ENCODE assay signal across 8 mouse cellular contexts in the genomic region with DNA sequence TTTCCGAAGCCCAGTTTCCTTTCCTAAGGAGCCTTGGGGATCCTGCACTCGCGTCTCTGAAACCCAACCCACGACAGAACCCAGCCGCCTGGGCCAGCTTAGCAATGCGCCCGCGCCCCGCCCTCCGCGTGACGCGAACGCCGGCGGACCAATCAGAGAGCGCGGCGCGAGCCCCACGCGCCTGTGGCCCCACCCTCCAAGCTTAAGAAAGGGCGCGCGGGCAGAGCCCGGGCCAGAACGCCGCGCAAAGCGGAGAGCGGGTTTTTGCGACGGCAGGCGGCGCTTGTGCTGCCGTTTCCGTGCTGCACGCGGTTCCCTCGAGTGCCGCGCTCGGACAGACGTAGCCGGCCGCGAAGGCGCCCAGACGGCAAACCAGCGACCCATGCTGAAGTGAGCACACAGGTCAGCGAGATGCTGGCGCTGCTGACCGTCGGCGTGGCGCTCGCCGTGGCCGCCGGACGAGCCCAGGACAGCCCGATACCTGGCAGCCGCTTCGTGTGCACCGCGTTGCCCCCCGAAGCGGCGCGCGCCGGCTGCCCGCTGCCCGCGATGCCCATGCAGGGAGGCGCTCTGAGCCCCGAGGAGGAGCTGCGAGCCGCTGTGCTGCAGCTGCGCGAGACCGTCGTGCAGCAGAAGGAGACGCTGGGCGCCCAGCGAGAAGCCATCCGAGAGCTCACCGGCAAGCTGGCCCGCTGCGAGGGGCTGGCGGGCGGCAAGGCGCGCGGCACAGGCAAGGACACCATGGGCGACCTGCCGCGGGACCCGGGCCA. TPM values are rescaled to one million over a fixed set of nuclear protein-coding genes. Genes with fewer than 3 reads are reported as not detected.
A peak's percentile ranks its signal among the peaks of the same experiment; 100 is the strongest.
DNase-seq lines count a peak whose midpoint lies in the region; ATAC-seq and TF ChIP-seq lines count a peak whose summit lies in the region.

A gene (plus strand): TSS at position 250 of the 770 bp plus-strand sequence.

- peak; percentile 91 for DNase-seq in brain, adult 2 months (ENCODE audit: low read depth, low spot score)
- DNase-seq in heart, adult 2 months, result peak; percentile 60 to 66
- DNase-seq in kidney, adult 2 months, result peak; percentile 77
- peak; percentile 83 to 89 for DNase-seq in left cerebral cortex, postnatal 36 days (ENCODE audit: low spot score in 2 of 2)
- peak; percentile 88 for DNase-seq in midbrain, embryonic 10.5 days (ENCODE audit: low spot score)

- WGBS in embryonic facial prominence, embryonic 13.5 days, result under 1% methylated on average over 99 of the region's 99 CpGs
- WGBS in heart, adult 2 months, result 2% methylated on average over 99 of the region's 99 CpGs
- 1% methylated on average over 99 of the region's 99 CpGs for WGBS in kidney, adult 2 months
- under 1% methylated on average over 98 of the region's 99 CpGs for WGBS in midbrain, embryonic 10.5 days
- WGBS in small intestine, adult 2 months, result 3% methylated on average over 99 of the region's 99 CpGs

- no peaks in the 10 kb centered on the region for H3K79me2 ChIP-seq in heart, adult 2 months (replicated peaks; ENCODE audit: control insufficient read depth, insufficient read depth, low read length)

- no peak for TF ChIP-seq POLR2A in heart, adult 2 months (IDR thresholded peaks at IDR 0.05; ENCODE audit: insufficient read depth, low read depth, low read length)
- TF ChIP-seq POLR2A in kidney, adult 2 months (IDR thresholded peaks at IDR 0.05; ENCODE audit: low read depth, low read length), result no peak
- peak; percentile 47; the same call in 1 of the 2 replicates for TF ChIP-seq POLR2A in small intestine, adult 2 months (IDR thresholded peaks at IDR 0.05; ENCODE audit: low read depth, low read length)

- no peaks in the 10 kb centered on the region for H3K9me3 ChIP-seq in embryonic facial prominence, embryonic 13.5 days
- no peaks in the 10 kb centered on the region for H3K9me3 ChIP-seq in midbrain, embryonic 10.5 days (replicated peaks)

- intact Hi-C loops in heart, adult 2 months (cut with DNase I), result no loop called here
- intact Hi-C loops in left cerebral cortex, postnatal 36 days (cut with DNase I), result loop anchor here (2.0 to 5.0 kb wide), 4 partner anchors 76 to 181 kb away; no protein-coding TSS in a partner anchor

- peak; percentile 93 for ATAC-seq in embryonic facial prominence, embryonic 13.5 days (ENCODE audit: insufficient number of reproducible peaks, insufficient read depth, low FRiP score, low TSS enrichment, low read depth)
- ATAC-seq in erythroblast, adult 5-6 weeks (replicated peaks; ENCODE audit: low FRiP score, poor library complexity, severe bottlenecking), result no peak

- peak within 1 kb of the TSS; percentile 40 for H3K4me3 ChIP-seq in embryonic facial prominence, embryonic 13.5 days
- no peak within 1 kb of the TSS for H3K4me3 ChIP-seq in heart, adult 2 months
- no peak within 1 kb of the TSS for H3K4me3 ChIP-seq in kidney, adult 2 months (ENCODE audit: insufficient read depth, low read depth, low read length)
- H3K4me3 ChIP-seq in midbrain, embryonic 10.5 days, result peak within 1 kb of the TSS; percentile 50
- H3K4me3 ChIP-seq in small intestine, adult 2 months (ENCODE audit: low read depth, low read length), result peak within 1 kb of the TSS; percentile 42

- peaks cover 16% of the 10 kb centered on the region for H3K4me1 ChIP-seq in embryonic facial prominence, embryonic 13.5 days
- H3K4me1 ChIP-seq in heart, adult 2 months (ENCODE audit: control insufficient read depth, insufficient read depth, low read length), result no peaks in the 10 kb centered on the region
- no peaks in the 10 kb centered on the region for H3K4me1 ChIP-seq in kidney, adult 2 months (ENCODE audit: control insufficient read depth, insufficient read depth, low read length)
- peaks cover 45% of the 10 kb centered on the region for H3K4me1 ChIP-seq in midbrain, embryonic 10.5 days
- H3K4me1 ChIP-seq in small intestine, adult 2 months (ENCODE audit: control insufficient read depth, insufficient read depth, insufficient read length, low read length), result peaks cover 10% of the 10 kb centered on the region

- H3K27me3 ChIP-seq in embryonic facial prominence, embryonic 13.5 days, result peaks cover 79% of the 10 kb centered on the region
- H3K27me3 ChIP-seq in heart, adult 2 months (ENCODE audit: control insufficient read depth, insufficient read depth, low read length), result peaks cover 15% of the 10 kb centered on the region
- peaks cover 1% of the 10 kb centered on the region; the same call in 1 of the 2 replicates for H3K27me3 ChIP-seq in kidney, adult 2 months (replicated peaks; ENCODE audit: control insufficient read depth, insufficient read depth, low read length)
- H3K27me3 ChIP-seq in midbrain, embryonic 10.5 days (ENCODE audit: low read depth, poor library complexity, severe bottlenecking), result peaks cover 77% of the 10 kb centered on the region
- peaks cover 28% of the 10 kb centered on the region for H3K27me3 ChIP-seq in small intestine, adult 2 months (ENCODE audit: control insufficient read depth, insufficient read depth, low read length)

- TF ChIP-seq EP300 in heart, adult 2 months (IDR thresholded peaks at IDR 0.05; ENCODE audit: insufficient read depth, low read depth, low read length), result no peak

- peak within 1 kb of the TSS; percentile 65 for H3K4me2 ChIP-seq in embryonic facial prominence, embryonic 13.5 days

- no peak within 1 kb of the TSS for H3K27ac ChIP-seq in embryonic facial prominence, embryonic 13.5 days
- H3K27ac ChIP-seq in heart, adult 2 months, result no peak within 1 kb of the TSS
- H3K27ac ChIP-seq in kidney, adult 2 months (ENCODE audit: insufficient read depth, low read depth, low read length), result no peak within 1 kb of the TSS
- peak within 1 kb of the TSS; percentile 38 for H3K27ac ChIP-seq in midbrain, embryonic 10.5 days (replicated peaks)
- H3K27ac ChIP-seq in small intestine, adult 2 months (ENCODE audit: insufficient read depth, low read depth, low read length), result no peak within 1 kb of the TSS

- H3K9ac ChIP-seq in embryonic facial prominence, embryonic 13.5 days, result peak within 1 kb of the TSS; percentile 46; the same call in 1 of the 2 replicates
- H3K9ac ChIP-seq in heart, adult 2 months (ENCODE audit: low read depth, low read length), result no peak within 1 kb of the TSS

- TF ChIP-seq CTCF in heart, adult 2 months (IDR thresholded peaks at IDR 0.05), result 0 out of 2 replicates have a peak, but pooled peaks have one; percentile 25
- TF ChIP-seq CTCF in kidney, adult 2 months (conservative IDR thresholded peaks at IDR 0.05; ENCODE audit: insufficient read depth, insufficient read length, low read depth, low read length), result 0 out of 2 replicates have a peak, but pooled peaks have one; percentile 11
- TF ChIP-seq CTCF in small intestine, adult 2 months (IDR thresholded peaks at IDR 0.05; ENCODE audit: extremely low read depth, insufficient read length, insufficient replicate concordance, low read depth, low read length), result no peak

- H3K36me3 ChIP-seq in embryonic facial prominence, embryonic 13.5 days, result no peaks in the 10 kb centered on the region
- H3K36me3 ChIP-seq in heart, adult 2 months (ENCODE audit: control insufficient read depth, insufficient read depth, low read length), result no peaks in the 10 kb centered on the region
- no peaks in the 10 kb centered on the region for H3K36me3 ChIP-seq in kidney, adult 2 months (ENCODE audit: control insufficient read depth, insufficient read depth, low read length)
- no peaks in the 10 kb centered on the region for H3K36me3 ChIP-seq in midbrain, embryonic 10.5 days
- H3K36me3 ChIP-seq in small intestine, adult 2 months (ENCODE audit: control insufficient read depth, insufficient read depth, low read length), result no peaks in the 10 kb centered on the region

RNA-seq across cellular contexts. Expression of the gene that starts here (rescaled TPM):
- 0.96 and 0.98 TPM in 2 replicates for polyA plus RNA-seq in embryonic facial prominence, embryonic 13.5 days (2015; fragmentation: Nextera tagmentation; extraction: Ambion mirVana)
- under 1 TPM; 0.11 to 0.21 TPM for total RNA-seq in heart, adult 2 months (2021)
- polyA plus RNA-seq in heart, adult 2 months (2012; rRNA removed), result 0.09 and 0.35 TPM in 2 replicates
- 0.20 and 0.33 TPM in 2 replicates for polyA plus RNA-seq in kidney, adult 2 months (2012; rRNA removed)
- 100 to 1,000 TPM; 101 to 102 TPM for total RNA-seq in left cerebral cortex, postnatal 36 days (2021)
- 1.2 and 1.5 TPM in 2 replicates for polyA plus RNA-seq in midbrain, embryonic 10.5 days (2016; fragmentation: Nextera tagmentation; extraction: Ambion mirVana)
- 3.2 and 5.3 TPM in 2 replicates for polyA plus RNA-seq in small intestine, adult 2 months (2012; rRNA removed)
- total RNA-seq in erythroblast, adult 5-6 weeks (2015; ENCODE audit: low replicate concordance), result not detected in 2 replicates
- total RNA-seq in erythroblast, adult 5-6 weeks (2017; ENCODE audit: low replicate concordance), result not detected in 2 replicates

Comparison
In these comparisons a context has a peak if more than half of its experiments do, and no peak if none do; other contexts are left out.
1. RNA of the gene that starts here (total RNA-seq): 101 to 102 TPM in left cerebral cortex, postnatal 36 days; 0.11 to 0.21 TPM in heart, adult 2 months and not detected in erythroblast, adult 5-6 weeks; every median in the first group is over 10 times any median in the second.
2. Peak in ATAC-seq, H3K4me3 ChIP-seq, H3K9ac ChIP-seq and H3K4me2 ChIP-seq in embryonic facial prominence, embryonic 13.5 days; RNA of the gene not detected or under 1 TPM.
3. Peak in DNase-seq in heart, adult 2 months; RNA of the gene not detected or under 1 TPM.
4. Peak in DNase-seq in kidney, adult 2 months; RNA of the gene not detected or under 1 TPM.
5. H3K4me3 ChIP-seq: peak in midbrain, embryonic 10.5 days (single experiment) and small intestine, adult 2 months (single experiment); none in heart, adult 2 months (single experiment) and kidney, adult 2 months (single experiment).
6. Peak in every context shown above with its lines, with median percentiles within 50 percentile points of each other: DNase-seq.